Mouse (Mus musculus) lung, embryonic 15.5 days (tissue): Measurements from ENCODE around the gene Coq10b. TPM values are rescaled to one million over a fixed set of nuclear protein-coding genes. Genes with fewer than 3 reads are reported as not detected.
"Not testable (repeated sequence)": the region's sequence is repeated elsewhere in the genome, so short reads cannot be mapped to it uniquely, and the experiment has no call there.

Experiments
- ATAC-seq: fragments of 200-750 bp; cut with Nextera tagmentation; 2 replicates; pipeline ENCODE4 v1.8.0; 2017; ENCODE audit warnings: moderate number of reproducible peaks, borderline replicate concordance; ENCODE audit not compliant: low FRiP score, low TSS enrichment; ENCODE audit errors: extremely low read depth
- H3K27ac ChIP-seq: fragments of 300-500 bp; sonication (generic); 2 replicates; pipeline ENCODE4 v1.5.1; 2015; ENCODE audit warnings: moderate library complexity, mild to moderate bottlenecking, inconsistent platforms
- H3K27me3 ChIP-seq: fragments of 300-500 bp; sonication (generic); 2 replicates; pipeline ENCODE4 v1.6.1; 2015; ENCODE audit warnings: inconsistent platforms
- H3K36me3 ChIP-seq: fragments of 300-500 bp; sonication (generic); 2 replicates; pipeline ENCODE4 v1.6.1; 2015; ENCODE audit warnings: inconsistent platforms
- H3K4me1 ChIP-seq: fragments of 300-500 bp; sonication (generic); 2 replicates; pipeline ENCODE4 v1.6.1; 2015; ENCODE audit warnings: inconsistent platforms
- H3K4me2 ChIP-seq: fragments of 300-500 bp; sonication (generic); 2 replicates; pipeline ENCODE4 v1.6.1; 2015; ENCODE audit warnings: inconsistent platforms, mild to moderate bottlenecking, moderate library complexity
- H3K4me3 ChIP-seq: fragments of 300-500 bp; sonication (generic); 2 replicates; pipeline ENCODE4 v1.5.1; 2015; ENCODE audit warnings: mild to moderate bottlenecking, inconsistent platforms
- H3K9ac ChIP-seq: fragments of 300-500 bp; sonication (generic); 2 replicates; pipeline ENCODE4 v1.6.1; 2015; ENCODE audit warnings: inconsistent platforms
- H3K9me3 ChIP-seq: fragments of 300-500 bp; sonication (generic); 2 replicates; pipeline ENCODE4 v1.6.1; 2016; ENCODE audit warnings: inconsistent platforms
- WGBS: fragments of 180-500 bp; shearing (Covaris S2); methylation state at CpG from one replicate; pipeline ENCODE4 v1.1.7; 2015; 5-methylcytosine and 5-hydroxymethylcytosine counted together
- polyA plus RNA-seq: library from polyadenylated mRNA; unstranded; fragments of >200 nt; fragmentation: Nextera tagmentation; extraction: Ambion mirVana; gene quantifications from 2 replicates; pipeline ENCODE4 v1.2.1, GENCODE M21; 2015

The Coq10b gene
- polyA plus RNA-seq: 17.0 and 19.1 TPM in 2 replicates

DNA sequence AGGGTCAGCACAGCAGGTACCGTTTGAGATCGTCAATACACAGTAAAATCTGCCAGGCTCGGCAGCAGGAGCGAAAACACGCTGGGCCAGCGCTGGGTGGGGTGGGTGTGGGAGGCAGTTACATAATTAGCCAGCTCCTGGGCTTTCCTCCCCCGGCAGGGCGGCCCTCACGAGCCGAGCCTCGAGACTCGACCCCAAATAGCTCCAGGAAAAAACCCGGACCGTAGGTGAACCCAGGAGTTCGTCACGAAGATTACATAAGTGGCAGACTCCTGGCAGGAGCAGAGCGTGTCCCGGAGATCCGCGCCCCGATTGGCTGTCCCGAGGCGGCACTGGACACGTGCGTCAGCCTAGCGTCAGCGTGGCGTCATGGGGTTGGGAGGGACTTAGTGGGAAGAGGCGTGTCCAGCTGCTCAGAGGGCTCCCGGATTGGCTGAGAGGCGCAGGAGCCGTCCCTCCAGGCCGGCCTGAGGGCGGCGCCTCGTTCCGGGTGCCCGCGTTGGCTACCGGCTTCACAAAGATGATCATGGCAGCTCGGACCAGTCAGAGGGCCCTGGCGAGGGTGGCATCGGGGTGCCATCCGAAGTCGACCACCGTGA, at the start of gene Coq10b:
Gene Coq10b, plus strand, starts transcription at position 416 of the 599 bp plus-strand sequence.
- peak within 1 kb of the TSS; percentile 86 for H3K27ac ChIP-seq
- ATAC-seq: peak; percentile 100
- H3K9ac ChIP-seq: peak within 1 kb of the TSS; percentile 66
- H3K27me3 ChIP-seq: no peaks in the 10 kb centered on the region
- H3K4me2 ChIP-seq: peak within 1 kb of the TSS; percentile 87
- under 1% methylated on average over 45 of the region's 46 CpGs for WGBS
- no peaks in the 10 kb centered on the region for H3K9me3 ChIP-seq
- peak within 1 kb of the TSS; percentile 93 for H3K4me3 ChIP-seq
- H3K36me3 ChIP-seq: 0 out of 2 replicates have a peak, but pooled peaks cover 4% of the 10 kb centered on the region
- peaks cover 10% of the 10 kb centered on the region for H3K4me1 ChIP-seq

DNA sequence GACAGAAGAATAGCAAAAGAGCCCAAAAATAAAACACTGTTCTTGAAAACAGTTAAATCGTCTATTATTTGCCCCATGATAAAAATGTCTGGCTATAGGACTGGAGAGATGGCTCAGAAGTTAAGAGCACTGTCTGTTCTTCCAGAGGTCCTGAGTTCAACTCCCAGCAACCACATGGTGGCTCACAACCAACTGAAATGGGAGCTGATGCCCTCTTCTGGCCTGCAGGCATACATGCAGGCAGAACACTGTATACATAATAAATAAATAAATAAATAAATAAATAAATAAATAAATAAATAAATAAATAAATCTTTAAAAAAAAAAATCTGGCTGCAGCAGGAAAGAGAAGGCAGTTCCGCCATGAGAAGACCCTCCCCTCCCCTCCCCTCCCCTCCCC, 44.3 kb upstream of the Coq10b start:
- H3K27ac ChIP-seq: not testable (repeated sequence)

DNA sequence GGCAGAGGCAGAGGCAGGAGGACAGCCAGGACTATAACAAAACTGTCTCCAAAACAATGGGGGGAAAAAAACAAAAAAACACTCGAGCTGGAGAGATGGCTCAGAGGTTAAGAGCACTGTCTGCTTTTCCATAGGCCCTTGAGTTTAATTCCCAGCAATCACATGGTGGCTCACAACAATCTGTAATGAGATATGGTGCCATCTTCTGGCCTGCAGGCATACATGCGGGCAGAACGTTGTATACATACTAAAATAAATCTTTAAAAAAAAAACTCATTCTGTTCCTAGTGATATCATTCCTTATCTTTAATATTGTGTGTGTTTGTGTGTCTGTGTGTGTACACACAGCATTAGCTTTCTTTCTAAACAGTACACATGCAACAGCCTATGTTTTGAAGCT, 40.1 kb upstream of the Coq10b start:
- Histone ChIP-seq H3K27ac (no peak overlapping the region), H3K4me2 (no peak overlapping the region), H3K4me3 (no peak overlapping the region), H3K4me1 (no peaks in the 10 kb centered on the region), H3K27me3 (no peaks in the 10 kb centered on the region), H3K9ac (no peak overlapping the region), H3K36me3 (peaks cover 78% of the 10 kb centered on the region), H3K9me3 (no peaks in the 10 kb centered on the region)
- WGBS: 53% methylated on average over 3 of the region's 3 CpGs
- no peak for ATAC-seq

More for the DNA sequence above, 44.3 kb upstream of the Coq10b start:
- not testable (repeated sequence) for H3K9me3 ChIP-seq, H3K4me1 ChIP-seq, H3K27me3 ChIP-seq, H3K9ac ChIP-seq, H3K4me3 ChIP-seq, ATAC-seq, H3K4me2 ChIP-seq
- 93% methylated on average over 2 of the region's 2 CpGs for WGBS
- H3K36me3 ChIP-seq: peaks cover 80% of the 10 kb centered on the region

DNA sequence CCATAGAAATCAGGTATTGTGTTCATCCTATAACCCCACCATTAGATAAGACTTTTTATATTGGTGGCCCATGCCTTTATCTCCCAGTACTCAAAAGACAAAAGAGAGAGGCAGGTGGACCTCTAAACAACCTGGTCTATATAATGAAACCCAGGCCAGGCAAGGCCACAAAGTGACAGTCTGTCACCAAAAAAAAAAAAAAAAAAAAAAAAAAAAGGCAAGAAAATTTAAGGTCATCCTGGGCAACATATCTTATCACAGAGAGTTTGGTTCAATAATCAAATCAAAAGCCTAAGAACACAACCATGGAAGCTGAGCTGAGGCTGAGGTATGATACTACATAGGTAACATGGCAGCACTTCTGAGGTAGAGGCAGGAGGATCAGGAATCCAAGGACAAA, 30.7 kb upstream of the Coq10b start:
- Histone ChIP-seq H3K36me3 (peaks cover 24% of the 10 kb centered on the region), H3K4me3 (no peak overlapping the region), H3K9me3 (no peaks in the 10 kb centered on the region), H3K27me3 (no peaks in the 10 kb centered on the region), H3K9ac (no peak overlapping the region), H3K4me1 (peaks cover 7% of the 10 kb centered on the region), H3K27ac (no peak overlapping the region), H3K4me2 (no peak overlapping the region)
- ATAC-seq: no peak

DNA sequence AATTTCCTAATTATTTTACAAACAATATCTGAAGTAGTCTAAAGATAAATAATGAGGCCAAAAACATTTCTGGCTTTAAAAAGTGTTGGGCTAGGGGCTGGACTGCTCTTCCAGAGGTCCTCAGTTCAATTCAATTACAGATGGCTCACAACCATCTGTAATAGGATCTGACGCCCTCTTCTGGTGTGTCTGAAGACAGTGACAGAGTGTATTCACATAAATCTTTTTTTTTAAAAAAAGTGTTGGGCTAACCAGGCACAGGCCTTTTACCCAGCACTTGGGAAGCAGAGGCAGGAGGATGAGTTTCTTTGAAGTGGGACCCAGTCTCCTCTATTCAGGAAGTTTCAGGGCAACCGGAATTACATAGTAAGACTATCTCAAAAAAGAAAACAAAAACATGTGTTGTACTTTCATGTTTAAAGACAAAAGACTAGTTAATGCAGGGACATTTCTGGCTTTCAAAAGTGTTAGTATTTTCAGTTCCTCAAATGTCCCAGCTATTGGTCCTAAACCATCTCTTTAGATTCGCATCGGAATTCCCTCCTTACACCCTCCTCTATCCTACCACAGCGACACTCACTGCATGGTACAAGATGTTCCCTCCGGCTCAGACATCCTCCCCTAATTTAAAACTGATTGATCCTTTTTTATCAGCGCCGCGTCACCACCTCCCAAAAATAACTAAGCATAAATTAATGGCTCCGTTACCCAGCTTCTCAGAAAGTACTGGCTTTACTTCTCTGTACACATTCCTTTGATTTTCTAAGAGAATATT, 26.7 kb upstream of the Coq10b start:
- H3K4me2 ChIP-seq: peak overlapping the region; percentile 71
- H3K27me3 ChIP-seq: no peaks in the 10 kb centered on the region
- peak overlapping the region; percentile 97 for H3K9ac ChIP-seq
- peak overlapping the region; percentile 90; the same call in 1 of the 2 replicates for H3K27ac ChIP-seq
- WGBS: 7% methylated on average over 10 of the region's 10 CpGs
- no peaks in the 10 kb centered on the region for H3K9me3 ChIP-seq
- H3K4me3 ChIP-seq: peak overlapping the region; percentile 81
- ATAC-seq: no peak
- H3K36me3 ChIP-seq: no peaks in the 10 kb centered on the region
- peaks cover 7% of the 10 kb centered on the region for H3K4me1 ChIP-seq

DNA sequence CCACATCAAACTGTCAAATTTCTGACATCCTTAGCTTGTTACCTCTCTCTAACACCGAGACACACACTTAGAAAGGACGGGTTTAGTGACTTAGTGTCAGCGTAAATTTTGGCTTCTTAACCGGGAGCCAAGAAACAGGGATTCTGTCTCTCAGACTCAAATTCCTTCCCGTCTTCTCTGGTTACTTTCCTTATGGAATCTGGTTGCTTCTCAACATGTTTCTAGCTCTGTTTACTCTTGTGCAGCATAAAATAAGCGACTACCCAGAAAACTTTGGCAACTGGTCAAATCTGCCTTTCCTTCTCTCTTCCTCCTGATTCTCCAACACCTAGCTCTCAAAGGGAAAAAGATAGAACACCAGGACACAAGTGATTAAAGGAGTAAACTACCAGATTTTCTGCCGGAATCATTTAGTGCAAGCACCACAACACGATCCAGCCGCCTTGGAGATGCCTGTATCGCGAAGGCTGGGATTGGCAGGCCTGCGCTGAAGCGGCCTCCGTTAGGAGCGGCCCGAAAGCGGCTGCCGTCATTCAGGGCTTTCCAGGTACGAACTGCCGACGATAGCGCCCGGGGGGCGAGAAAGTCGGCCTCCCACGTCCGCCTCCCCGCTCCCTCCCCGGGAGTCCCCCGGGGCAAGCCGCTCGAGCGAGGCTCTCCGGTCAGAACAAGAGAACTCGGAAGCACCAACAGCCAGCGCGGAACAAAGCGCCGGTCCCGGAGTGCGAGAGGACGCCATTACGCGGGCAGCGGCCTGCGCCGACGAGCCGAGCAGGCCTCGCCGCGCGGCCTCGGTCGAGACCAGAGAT, 25.9 kb upstream of the Coq10b start:
- under 1% methylated on average over 54 of the region's 55 CpGs for WGBS
- H3K27me3 ChIP-seq: no peaks in the 10 kb centered on the region
- no peaks in the 10 kb centered on the region for H3K36me3 ChIP-seq
- H3K9me3 ChIP-seq: no peaks in the 10 kb centered on the region
- peak overlapping the region; percentile 97 for H3K9ac ChIP-seq
- peak; percentile 65 for ATAC-seq
- H3K4me3 ChIP-seq: peak overlapping the region; percentile 81
- H3K4me2 ChIP-seq: peak overlapping the region; percentile 71
- peaks cover 7% of the 10 kb centered on the region for H3K4me1 ChIP-seq
- peak overlapping the region; percentile 90 for H3K27ac ChIP-seq

DNA sequence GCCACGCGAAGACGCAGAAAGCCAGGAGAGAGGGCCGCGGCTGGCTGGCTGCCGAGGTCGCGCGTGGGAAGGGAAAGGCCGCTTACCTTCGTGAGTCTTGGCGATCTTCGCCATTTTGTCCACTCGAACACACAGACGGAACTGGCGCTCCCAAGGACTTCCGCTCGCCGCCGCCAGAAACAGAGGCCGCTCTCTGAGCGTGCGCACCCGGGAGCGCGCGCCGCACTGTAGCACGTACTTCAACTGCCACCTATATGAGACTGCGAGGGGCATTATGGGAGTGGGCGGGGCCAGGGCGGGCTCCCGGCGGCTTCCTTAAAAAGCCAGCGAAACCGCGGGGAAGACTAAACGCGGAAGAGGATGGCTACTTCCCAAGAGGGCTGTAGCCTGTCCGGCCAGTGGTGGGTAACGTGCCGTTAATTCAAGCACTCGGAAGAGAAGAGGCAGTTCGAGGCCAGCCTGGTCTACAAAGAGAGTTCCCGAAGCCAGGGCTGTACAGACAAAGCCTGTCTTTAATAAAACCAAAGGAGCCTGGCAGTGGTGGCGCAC, 25.2 kb upstream of the Coq10b start, which contains the start of gene Sf3b1:
Gene Sf3b1, minus strand, starts transcription at position 229 of the 549 bp plus-strand sequence.
- peak within 1 kb of the TSS; percentile 90 for H3K27ac ChIP-seq
- H3K27me3 ChIP-seq: no peaks in the 10 kb centered on the region
- peak; percentile 99 for ATAC-seq
- peak within 1 kb of the TSS; percentile 81 for H3K4me3 ChIP-seq
- H3K36me3 ChIP-seq: no peaks in the 10 kb centered on the region
- no peaks in the 10 kb centered on the region for H3K9me3 ChIP-seq
- peak within 1 kb of the TSS; percentile 97 for H3K9ac ChIP-seq
- H3K4me1 ChIP-seq: peaks cover 7% of the 10 kb centered on the region
- WGBS: 1% methylated on average over 46 of the region's 46 CpGs
- H3K4me2 ChIP-seq: peak within 1 kb of the TSS; percentile 71

DNA sequence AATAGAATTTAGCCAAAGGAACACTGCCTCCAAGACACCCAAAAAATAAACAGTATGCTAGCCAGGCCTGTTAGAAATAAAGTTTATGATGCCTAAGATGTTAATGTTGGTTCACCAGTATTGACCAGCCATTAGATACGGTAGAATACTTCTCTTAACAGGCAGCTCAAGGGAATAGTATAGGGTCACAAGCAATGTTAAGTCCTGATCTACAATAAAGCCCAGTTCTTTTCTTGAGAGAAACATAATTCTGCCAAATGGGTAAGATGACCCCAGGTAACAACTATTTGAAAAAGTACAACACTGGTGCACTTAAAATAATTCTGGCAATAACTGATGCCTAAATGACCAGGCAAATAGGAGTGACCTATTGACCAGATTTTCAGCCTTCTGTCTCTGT, 24.6 kb upstream of the Coq10b start:
- 94% methylated on average over 1 of the region's 1 CpGs for WGBS
- no peaks in the 10 kb centered on the region for H3K36me3 ChIP-seq

DNA sequence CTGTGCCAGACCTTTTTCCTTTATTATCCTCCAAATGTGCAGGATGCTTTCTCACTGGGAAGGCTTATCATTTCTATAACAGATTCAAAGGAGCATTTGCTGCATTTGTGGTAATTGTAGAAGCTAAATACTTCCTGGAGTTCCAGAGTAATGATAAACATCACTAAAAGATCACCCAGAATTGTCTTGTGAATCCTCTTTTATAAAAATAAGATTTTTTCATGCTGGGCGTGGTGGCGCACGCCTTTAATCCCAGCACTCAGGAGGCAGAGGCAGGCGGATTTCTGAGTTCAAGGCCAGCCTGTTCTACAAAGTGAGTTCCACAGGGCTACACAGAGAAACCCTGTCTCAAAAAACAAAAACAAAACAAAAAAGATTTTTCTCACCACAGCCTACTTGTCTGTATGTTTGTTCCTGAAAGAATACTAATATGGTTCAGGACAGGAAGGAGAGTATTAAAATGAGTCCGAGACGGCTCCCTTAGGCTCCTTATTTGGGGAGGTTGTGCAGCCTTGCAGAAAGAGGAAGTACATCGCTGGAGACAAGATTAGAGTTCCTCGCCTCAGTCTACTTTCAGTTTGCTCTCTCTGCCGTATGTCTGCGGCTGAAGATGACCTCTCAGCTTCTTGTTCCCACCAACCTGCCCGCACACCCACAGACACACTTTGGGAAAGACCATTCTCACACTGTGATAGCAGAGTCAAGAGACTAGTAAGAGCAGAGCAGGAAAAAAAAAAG, 23.9 kb upstream of the Coq10b start:
- no peak for ATAC-seq
- whole genome bisulfite sequencing: 71% methylated on average over 11 of the region's 11 CpGs
- peaks cover 7% of the 10 kb centered on the region for H3K4me1 ChIP-seq
- H3K36me3 ChIP-seq: no peaks in the 10 kb centered on the region
- no peak overlapping the region for H3K9ac ChIP-seq
- no peaks in the 10 kb centered on the region for H3K27me3 ChIP-seq
- H3K27ac ChIP-seq: no peak overlapping the region
- 0 out of 2 replicates have a peak overlapping the region, but pooled peaks have one; percentile 11 for H3K4me2 ChIP-seq
- no peaks in the 10 kb centered on the region for H3K9me3 ChIP-seq
- H3K4me3 ChIP-seq: no peak overlapping the region

More for the DNA sequence above, 24.6 kb upstream of the Coq10b start:
- peak overlapping the region; percentile 52; the same call in 1 of the 2 replicates for H3K9ac ChIP-seq
- peaks cover 7% of the 10 kb centered on the region for H3K4me1 ChIP-seq
- no peaks in the 10 kb centered on the region for H3K9me3 ChIP-seq
- H3K27ac ChIP-seq: no peak overlapping the region
- H3K4me2 ChIP-seq: peak overlapping the region; percentile 70
- H3K4me3 ChIP-seq: peak overlapping the region; percentile 81
- ATAC-seq: no peak
- no peaks in the 10 kb centered on the region for H3K27me3 ChIP-seq

DNA sequence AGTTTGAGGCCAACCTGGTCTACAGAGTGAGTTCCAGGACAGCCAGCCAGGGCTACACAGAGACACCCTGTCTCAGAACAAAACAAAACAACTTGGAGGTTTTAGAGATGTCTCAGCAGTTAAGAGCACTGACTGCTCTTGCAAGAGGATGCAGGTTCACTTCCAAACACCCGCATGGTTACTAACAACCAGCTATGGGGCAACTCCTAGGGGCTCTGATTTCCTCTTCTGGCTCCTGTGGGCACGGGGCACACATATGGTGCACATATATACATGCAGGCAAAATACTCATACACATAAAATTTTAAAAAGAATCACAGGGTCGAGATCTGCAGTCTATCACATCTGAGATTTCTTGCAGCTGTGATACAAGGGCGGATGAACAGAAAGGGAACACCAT, 23.1 kb upstream of the Coq10b start:
- no peak overlapping the region for H3K9ac ChIP-seq
- no peak for ATAC-seq
- H3K4me2 ChIP-seq: no peak overlapping the region
- 61% methylated on average over 4 of the region's 4 CpGs for WGBS
- no peak overlapping the region for H3K27ac ChIP-seq
- no peaks in the 10 kb centered on the region for H3K27me3 ChIP-seq
- H3K9me3 ChIP-seq: no peaks in the 10 kb centered on the region
- no peak overlapping the region for H3K4me3 ChIP-seq
- H3K36me3 ChIP-seq: no peaks in the 10 kb centered on the region
- peaks cover 4% of the 10 kb centered on the region for H3K4me1 ChIP-seq
